Mouse (Mus musculus) embryonic facial prominence, embryonic 10.5 days (tissue): ENCODE measurements around the gene Plcb4. TPM values are rescaled to one million over a fixed set of nuclear protein-coding genes. Genes with fewer than 3 reads are reported as not detected.
"Not testable (repeated sequence)": the region's sequence is repeated elsewhere in the genome, so short reads cannot be mapped to it uniquely, and the experiment has no call there.

Experiments used
- DNase-seq: peaks from one replicate; pipeline ENCODE4 v3.0.0-alpha.2; 2017; ENCODE audit warnings: low spot score
- H3K27ac ChIP-seq: fragments of 300-500 bp; sonication (generic); replicated peaks from 2 replicates; pipeline ENCODE4 v1.5.1; 2016; ENCODE audit warnings: mild to moderate bottlenecking
- H3K27me3 ChIP-seq: fragments of 300-500 bp; sonication (generic); replicated peaks from 2 replicates; pipeline ENCODE4 v1.6.1; 2016; ENCODE audit warnings: low read depth, mild to moderate bottlenecking; ENCODE audit not compliant: poor library complexity, severe bottlenecking
- H3K36me3 ChIP-seq: fragments of 300-500 bp; sonication (generic); replicated peaks from 2 replicates; pipeline ENCODE4 v1.6.1; 2016; ENCODE audit warnings: mild to moderate bottlenecking, moderate library complexity
- H3K4me1 ChIP-seq: fragments of 300-500 bp; sonication (generic); 2 replicates; pipeline ENCODE4 v1.6.1; 2016
- H3K4me3 ChIP-seq: fragments of 300-500 bp; sonication (generic); 2 replicates; pipeline ENCODE4 v1.5.1; 2016; ENCODE audit warnings: mild to moderate bottlenecking, moderate library complexity
- H3K9me3 ChIP-seq: fragments of 300-500 bp; sonication (generic); 2 replicates; pipeline ENCODE4 v1.6.1; 2016; ENCODE audit warnings: mild to moderate bottlenecking
- WGBS: fragments of 180-500 bp; shearing (Covaris S2); methylation state at CpG from one replicate; pipeline ENCODE4 v1.1.7; 2016; 5-methylcytosine and 5-hydroxymethylcytosine counted together
- polyA plus RNA-seq: library from polyadenylated mRNA; unstranded; fragments of >200 nt; fragmentation: Nextera tagmentation; extraction: Ambion mirVana; gene quantifications from 2 replicates; pipeline ENCODE4 v1.2.1, GENCODE M21; 2016

The Plcb4 gene
- polyA plus RNA-seq, 1 experiment from 2014 or later: 16.1 TPM

- H3K27ac ChIP-seq, H3K9me3 ChIP-seq, H3K36me3 ChIP-seq, H3K4me3 ChIP-seq, H3K27me3 ChIP-seq, DNase-seq: not testable (repeated sequence)
- H3K4me1 ChIP-seq: peaks cover 28% of the 10 kb centered on the region
Observed at GRCm38 (mm10) chr2:135709736-135710135, 50.9 kb downstream of the Plcb4 start.

- H3K27me3 ChIP-seq: no peaks in the 10 kb centered on the region
- no peaks in the 10 kb centered on the region for H3K9me3 ChIP-seq
- peaks cover 30% of the 10 kb centered on the region for H3K4me1 ChIP-seq
- 31% methylated on average over 8 of the region's 8 CpGs for WGBS
- H3K4me3 ChIP-seq: peak overlapping the region; percentile 41
- peak; percentile 48 for DNase-seq
- H3K27ac ChIP-seq: peak overlapping the region; percentile 58
- H3K36me3 ChIP-seq: no peaks in the 10 kb centered on the region
Observed at GRCm38 (mm10) chr2:135711049-135711924, 52.5 kb downstream of the Plcb4 start.

GRCm38 (mm10) chr2:135711925-135712288, 53.1 kb downstream of the Plcb4 start:
- no peaks in the 10 kb centered on the region for H3K27me3 ChIP-seq
- peak; percentile 64 for DNase-seq
- no peaks in the 10 kb centered on the region for H3K36me3 ChIP-seq
- H3K27ac ChIP-seq: peak overlapping the region; percentile 58
- peak overlapping the region; percentile 41 for H3K4me3 ChIP-seq
- 13% methylated on average over 8 of the region's 8 CpGs for WGBS
- H3K9me3 ChIP-seq: no peaks in the 10 kb centered on the region
- H3K4me1 ChIP-seq: peaks cover 35% of the 10 kb centered on the region

GRCm38 (mm10) chr2:135712331-135712730, 53.5 kb downstream of the Plcb4 start:
- 32% methylated on average over 5 of the region's 5 CpGs for WGBS
- H3K36me3 ChIP-seq: no peaks in the 10 kb centered on the region
- H3K27ac ChIP-seq: peak overlapping the region; percentile 51
- peaks cover 39% of the 10 kb centered on the region for H3K4me1 ChIP-seq
- H3K27me3 ChIP-seq: no peaks in the 10 kb centered on the region
- H3K9me3 ChIP-seq: no peaks in the 10 kb centered on the region
- DNase-seq: no peak
- H3K4me3 ChIP-seq: no peak overlapping the region

GRCm38 (mm10) chr2:135712921-135713320, 54.1 kb downstream of the Plcb4 start:
- 58% methylated on average over 6 of the region's 6 CpGs for WGBS
- peaks cover 45% of the 10 kb centered on the region for H3K4me1 ChIP-seq
- no peaks in the 10 kb centered on the region for H3K36me3 ChIP-seq
- no peaks in the 10 kb centered on the region for H3K9me3 ChIP-seq
- no peak overlapping the region for H3K4me3 ChIP-seq
- no peak for DNase-seq
- H3K27me3 ChIP-seq: no peaks in the 10 kb centered on the region
- no peak overlapping the region for H3K27ac ChIP-seq

- no peaks in the 10 kb centered on the region for H3K36me3 ChIP-seq
- H3K27me3 ChIP-seq: no peaks in the 10 kb centered on the region
- 88% methylated on average over 4 of the region's 4 CpGs for WGBS
- no peak overlapping the region for H3K27ac ChIP-seq
- H3K4me3 ChIP-seq: no peak overlapping the region
- no peak for DNase-seq
- H3K4me1 ChIP-seq: peaks cover 41% of the 10 kb centered on the region
- H3K9me3 ChIP-seq: no peaks in the 10 kb centered on the region
Observed at GRCm38 (mm10) chr2:135716180-135716579, 57.4 kb downstream of the Plcb4 start.

GRCm38 (mm10) chr2:135717232-135718134, 58.7 kb downstream of the Plcb4 start:
- peak; percentile 24 for DNase-seq
- 19% methylated on average over 16 of the region's 16 CpGs for WGBS
- peak overlapping the region; percentile 19 for H3K27ac ChIP-seq
- no peaks in the 10 kb centered on the region for H3K36me3 ChIP-seq
- H3K4me1 ChIP-seq: peaks cover 33% of the 10 kb centered on the region
- peak overlapping the region; percentile 32 for H3K4me3 ChIP-seq
- no peaks in the 10 kb centered on the region for H3K9me3 ChIP-seq
- H3K27me3 ChIP-seq: no peaks in the 10 kb centered on the region

GRCm38 (mm10) chr2:135722109-135722508, 63.3 kb downstream of the Plcb4 start:
- DNase-seq: no peak
- H3K27ac ChIP-seq: no peak overlapping the region
- no peaks in the 10 kb centered on the region for H3K36me3 ChIP-seq

GRCm38 (mm10) chr2:135723387-135723786, 64.6 kb downstream of the Plcb4 start:
- Histone ChIP-seq H3K4me3 (no peak overlapping the region), H3K27ac (no peak overlapping the region), H3K27me3 (no peaks in the 10 kb centered on the region), H3K36me3 (no peaks in the 10 kb centered on the region), H3K4me1 (peaks cover 8% of the 10 kb centered on the region), H3K9me3 (no peaks in the 10 kb centered on the region)
- WGBS: 91% methylated on average over 6 of the region's 6 CpGs
- no peak for DNase-seq

More at GRCm38 (mm10) chr2:135722109-135722508, 63.3 kb downstream of the Plcb4 start:
- Histone ChIP-seq H3K27me3 (no peaks in the 10 kb centered on the region), H3K4me1 (peaks cover 19% of the 10 kb centered on the region), H3K9me3 (no peaks in the 10 kb centered on the region), H3K4me3 (no peak overlapping the region)
- WGBS: 66% methylated on average over 5 of the region's 5 CpGs

- DNase-seq: no peak
- peaks cover 8% of the 10 kb centered on the region for H3K4me1 ChIP-seq
- 92% methylated on average over 10 of the region's 10 CpGs for WGBS
- no peak overlapping the region for H3K27ac ChIP-seq
- no peaks in the 10 kb centered on the region for H3K36me3 ChIP-seq
- no peaks in the 10 kb centered on the region for H3K27me3 ChIP-seq
- H3K9me3 ChIP-seq: no peaks in the 10 kb centered on the region
- H3K4me3 ChIP-seq: no peak overlapping the region
Observed at GRCm38 (mm10) chr2:135724489-135724888, 65.7 kb downstream of the Plcb4 start.

GRCm38 (mm10) chr2:135725362-135725761, 66.6 kb downstream of the Plcb4 start:
- 76% methylated on average over 4 of the region's 4 CpGs for WGBS
- DNase-seq: no peak
- H3K27me3 ChIP-seq: no peaks in the 10 kb centered on the region
- H3K27ac ChIP-seq: no peak overlapping the region
- H3K9me3 ChIP-seq: no peaks in the 10 kb centered on the region
- H3K4me3 ChIP-seq: no peak overlapping the region
- H3K36me3 ChIP-seq: no peaks in the 10 kb centered on the region
- peaks cover 8% of the 10 kb centered on the region for H3K4me1 ChIP-seq

- no peak overlapping the region for H3K4me3 ChIP-seq
- H3K9me3 ChIP-seq: no peaks in the 10 kb centered on the region
- DNase-seq: no peak
- WGBS: 87% methylated on average over 9 of the region's 9 CpGs
- no peaks in the 10 kb centered on the region for H3K36me3 ChIP-seq
- peaks cover 18% of the 10 kb centered on the region for H3K4me1 ChIP-seq
- no peak overlapping the region for H3K27ac ChIP-seq
- H3K27me3 ChIP-seq: no peaks in the 10 kb centered on the region
Observed at GRCm38 (mm10) chr2:135727088-135727487, 68.3 kb downstream of the Plcb4 start.
